Mouse (Mus musculus) olfactory bulb, adult 2 months (tissue): ENCODE measurements around the gene Mov10l1. TPM values are rescaled to one million over a fixed set of nuclear protein-coding genes. Genes with fewer than 3 reads are reported as not detected.
A peak's percentile ranks its signal among the peaks of the same experiment; 100 is the strongest.

ENCODE experiments used
- H3K27ac ChIP-seq: fragments of 200-500 bp; 2 replicates; pipeline ENCODE4 v1.5.1; 2012; ENCODE audit warnings: low read depth, low read length; ENCODE audit not compliant: insufficient read depth
- H3K4me1 ChIP-seq: fragments of 200-500 bp; 2 replicates; pipeline ENCODE4 v1.6.1; 2012; ENCODE audit warnings: low read length; ENCODE audit not compliant: control insufficient read depth, insufficient read depth
- H3K4me3 ChIP-seq: fragments of 200-500 bp; 2 replicates; pipeline ENCODE4 v1.5.1; 2012; ENCODE audit warnings: mild to moderate bottlenecking, low read depth, low read length, moderate library complexity; ENCODE audit not compliant: insufficient read depth
- CTCF ChIP-seq: fragments of 200-500 bp; IDR thresholded peaks from 2 replicates; pipeline ENCODE4 v1.5.1; 2012; ENCODE audit warnings: low read depth, mild to moderate bottlenecking, low read length, moderate library complexity; ENCODE audit not compliant: insufficient read depth
- POLR2A ChIP-seq: fragments of 200-500 bp; IDR thresholded peaks from 2 replicates; pipeline ENCODE4 v1.6.1; 2012; ENCODE audit warnings: mild to moderate bottlenecking, low read depth, low read length, moderate library complexity; ENCODE audit not compliant: insufficient read depth
- WGBS: fragments of 180-500 bp; shearing (Covaris S2); methylation state at CpG from one replicate; pipeline ENCODE4 v1.1.7; 2018; 5-methylcytosine and 5-hydroxymethylcytosine counted together
- polyA plus RNA-seq: library from polyadenylated mRNA; stranded (reverse); fragments of >200 nt; gene quantifications from 2 replicates; pipeline ENCODE4 v1.2.4, GENCODE M21; 2012; ENCODE audit warnings: low replicate concordance; ENCODE audit not compliant: missing spikeins, insufficient read depth, insufficient read length

Mov10l1 gene
- polyA plus RNA-seq, 1 experiment: not detected

GRCm38 (mm10) chr15:89064891-89065290 is 82.2 kb downstream of the Mov10l1 start:
- H3K27ac ChIP-seq: no peak overlapping the region
- H3K4me1 ChIP-seq: peaks cover 25% of the 10 kb centered on the region
- H3K4me3 ChIP-seq: no peak overlapping the region
- TF ChIP-seq POLR2A: no peak
- no peak for TF ChIP-seq CTCF
- 96% methylated on average over 5 of the region's 5 CpGs for WGBS

DNA sequence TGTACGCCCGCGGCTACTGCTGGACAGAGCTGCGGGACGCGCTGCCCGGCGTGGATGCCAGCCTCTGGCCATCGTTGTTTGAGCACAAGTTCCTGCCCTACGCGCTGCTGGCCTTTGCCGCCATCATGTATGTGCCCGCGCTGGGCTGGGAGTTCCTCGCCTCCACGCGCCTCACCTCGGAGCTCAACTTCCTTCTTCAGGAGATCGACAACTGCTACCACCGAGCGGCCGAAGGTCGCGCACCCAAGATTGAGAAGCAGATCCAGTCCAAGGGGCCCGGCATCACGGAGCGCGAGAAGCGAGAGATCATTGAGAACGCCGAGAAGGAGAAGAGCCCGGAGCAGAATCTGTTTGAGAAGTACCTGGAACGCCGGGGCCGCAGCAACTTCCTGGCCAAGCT is 84.9 kb downstream of the Mov10l1 start:
- H3K27ac ChIP-seq: no peak overlapping the region
- TF ChIP-seq POLR2A: no peak
- TF ChIP-seq CTCF: no peak
- H3K4me3 ChIP-seq: no peak overlapping the region
- WGBS: 72% methylated on average over 35 of the region's 35 CpGs
- H3K4me1 ChIP-seq: peaks cover 12% of the 10 kb centered on the region

GRCm38 (mm10) chr15:89068226-89068625 is 85.5 kb downstream of the Mov10l1 start:
- H3K4me1 ChIP-seq: peaks cover 12% of the 10 kb centered on the region
- H3K27ac ChIP-seq: no peak overlapping the region
- TF ChIP-seq POLR2A: no peak
- TF ChIP-seq CTCF: no peak
- H3K4me3 ChIP-seq: no peak overlapping the region
- 71% methylated on average over 26 of the region's 26 CpGs for WGBS

- Histone ChIP-seq H3K27ac (no peak overlapping the region), H3K4me1 (peaks cover 16% of the 10 kb centered on the region), H3K4me3 (no peak overlapping the region)
- WGBS: 75% methylated on average over 19 of the region's 19 CpGs
- TF ChIP-seq POLR2A: no peak
- TF ChIP-seq CTCF: no peak
These were observed 86.7 kb downstream of the Mov10l1 start for GRCm38 (mm10) chr15:89069336-89069840.

- 67% methylated on average over 24 of the region's 24 CpGs for WGBS
- Histone ChIP-seq H3K4me3 (no peak overlapping the region), H3K4me1 (peaks cover 26% of the 10 kb centered on the region), H3K27ac (no peak overlapping the region)
- TF ChIP-seq CTCF (no peak), POLR2A (no peak)
These were observed 87.9 kb downstream of the Mov10l1 start for GRCm38 (mm10) chr15:89070606-89071005.

GRCm38 (mm10) chr15:89073993-89074603 is 91.4 kb downstream of the Mov10l1 start:
- Histone ChIP-seq H3K4me1 (peaks cover 31% of the 10 kb centered on the region), H3K27ac (no peak overlapping the region), H3K4me3 (no peak overlapping the region)
- 74% methylated on average over 10 of the region's 10 CpGs for WGBS
- TF ChIP-seq CTCF (no peak), POLR2A (no peak)

DNA sequence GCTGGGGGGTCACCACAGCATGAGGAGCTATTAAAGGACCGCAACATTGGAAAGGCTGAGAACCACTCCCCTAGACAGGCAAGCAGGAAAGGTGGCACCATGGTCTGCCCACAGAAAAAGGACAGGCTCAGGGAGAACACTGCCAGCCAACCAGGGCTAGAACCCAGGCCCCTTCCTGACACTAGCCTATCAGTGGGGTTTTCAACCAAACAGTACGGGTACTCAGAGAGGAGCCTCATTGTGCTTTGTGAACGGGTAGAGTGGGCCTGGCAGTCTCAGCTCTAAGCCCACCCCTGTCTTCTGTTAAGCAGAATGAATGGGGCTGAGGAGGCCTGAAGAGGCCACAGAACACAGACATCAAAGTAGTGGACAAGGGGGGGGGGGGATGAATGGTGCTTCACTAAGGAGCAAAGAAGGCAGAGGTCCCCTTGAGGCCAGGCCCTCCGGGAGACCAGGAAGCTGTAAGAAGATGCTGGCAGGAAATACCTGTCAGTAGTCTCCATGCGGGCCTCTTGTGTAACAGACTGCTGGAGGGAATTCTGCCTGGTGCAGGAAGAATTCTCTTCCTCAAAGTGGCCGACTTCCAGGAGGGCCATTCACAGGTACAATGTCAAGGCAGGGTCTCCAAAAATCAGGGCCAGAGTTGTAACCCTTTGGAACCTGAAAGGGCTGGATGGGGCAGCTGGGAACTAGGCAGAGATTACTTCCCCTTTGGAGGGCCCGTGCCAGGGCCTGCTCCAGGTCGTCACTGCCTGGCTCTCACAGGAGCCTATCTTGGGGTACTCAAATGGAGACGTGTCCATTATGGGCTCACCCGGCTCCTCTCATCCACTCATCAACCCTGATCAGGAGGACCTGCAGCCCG is 92.1 kb downstream of the Mov10l1 start, which contains the start of gene Trabd:
Trabd (plus strand) TSS at position 512 of the 865 bp plus-strand sequence.
- peaks cover 24% of the 10 kb centered on the region for H3K4me1 ChIP-seq
- H3K4me3 ChIP-seq: peak within 1 kb of the TSS; percentile 76
- no peak for TF ChIP-seq POLR2A
- TF ChIP-seq CTCF: no peak
- WGBS: 17% methylated on average over 11 of the region's 11 CpGs
- H3K27ac ChIP-seq: peak within 1 kb of the TSS; percentile 82

DNA sequence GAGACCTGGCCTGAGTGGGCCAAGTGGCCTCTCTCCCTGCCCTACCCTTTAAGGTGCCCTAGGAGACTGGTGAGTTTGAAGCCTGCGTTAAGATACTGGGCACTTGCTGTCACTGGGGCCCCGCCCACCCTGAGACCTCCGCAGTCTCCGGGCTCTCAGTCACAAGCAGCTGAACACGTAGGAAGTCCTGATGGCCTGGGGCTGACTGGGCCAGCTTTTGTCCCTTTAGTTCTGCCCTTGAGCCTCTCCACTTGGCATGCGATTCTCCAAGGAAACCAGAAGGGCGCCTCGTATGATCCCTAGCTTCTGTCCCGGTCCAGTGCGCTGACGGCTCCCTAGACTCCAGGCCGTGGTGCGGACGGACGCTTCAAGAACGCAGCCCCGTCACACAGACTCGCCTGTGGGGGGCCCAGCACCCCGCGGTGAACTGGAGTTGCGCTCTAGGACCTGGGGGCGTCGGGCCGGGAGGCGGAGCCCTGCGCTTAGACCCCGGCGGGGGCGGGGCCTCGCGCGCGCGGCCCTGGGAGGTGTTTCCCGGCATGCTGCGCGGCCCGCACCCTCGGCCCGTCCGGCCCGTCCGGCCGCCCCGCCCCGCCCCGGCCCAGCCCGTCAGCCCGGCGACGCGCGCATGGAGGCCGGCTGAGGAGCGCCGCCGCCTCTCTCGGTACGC is 92.9 kb downstream of the Mov10l1 start:
- peak; percentile 66 for TF ChIP-seq POLR2A
- TF ChIP-seq CTCF: no peak; the same call in 1 of the 2 replicates
- WGBS: under 1% methylated on average over 55 of the region's 59 CpGs

More for the DNA sequence above, 92.9 kb downstream of the Mov10l1 start:
- Histone ChIP-seq H3K27ac (peak overlapping the region; percentile 82), H3K4me1 (peaks cover 24% of the 10 kb centered on the region), H3K4me3 (peak overlapping the region; percentile 76)
